Mouse (Mus musculus) embryonic fibroblast, embryonic 13.5 days (primary cell): ENCODE data around the gene Atp6v1g1. TPM values are rescaled to one million over a fixed set of nuclear protein-coding genes. Genes with fewer than 3 reads are reported as not detected.

Source experiments
- H3K27ac ChIP-seq: 2 replicates; pipeline ENCODE4 v1.5.1; 2012; ENCODE audit warnings: low read length, control low read depth, inconsistent platforms; ENCODE audit not compliant: insufficient read depth
- H3K4me1 ChIP-seq: 2 replicates; pipeline ENCODE4 v1.6.1; 2011; ENCODE audit warnings: low read length; ENCODE audit not compliant: control insufficient read depth, insufficient read depth
- H3K4me3 ChIP-seq: 2 replicates; pipeline ENCODE4 v1.5.1; 2011; ENCODE audit warnings: mild to moderate bottlenecking, control low read depth, low read length; ENCODE audit not compliant: insufficient read depth
- CTCF ChIP-seq: IDR thresholded peaks from 2 replicates; pipeline ENCODE4 v1.5.1; 2011; ENCODE audit warnings: mild to moderate bottlenecking, control low read depth, low read length, moderate library complexity, borderline replicate concordance; ENCODE audit not compliant: insufficient read depth
- POLR2A ChIP-seq: IDR thresholded peaks from 2 replicates; pipeline ENCODE4 v1.6.1; 2011; ENCODE audit warnings: low read depth, mild to moderate bottlenecking, control low read depth, low read length, moderate library complexity
- polyA plus RNA-seq: library from polyadenylated mRNA; stranded (reverse); fragments of >200 nt; gene quantifications from 2 replicates; pipeline ENCODE4 v1.2.4, GENCODE M21; 2011; ENCODE audit warnings: low read depth; ENCODE audit not compliant: missing spikeins, insufficient read length

Gene Atp6v1g1
- polyA plus RNA-seq, 1 experiment = 213 TPM

DNA sequence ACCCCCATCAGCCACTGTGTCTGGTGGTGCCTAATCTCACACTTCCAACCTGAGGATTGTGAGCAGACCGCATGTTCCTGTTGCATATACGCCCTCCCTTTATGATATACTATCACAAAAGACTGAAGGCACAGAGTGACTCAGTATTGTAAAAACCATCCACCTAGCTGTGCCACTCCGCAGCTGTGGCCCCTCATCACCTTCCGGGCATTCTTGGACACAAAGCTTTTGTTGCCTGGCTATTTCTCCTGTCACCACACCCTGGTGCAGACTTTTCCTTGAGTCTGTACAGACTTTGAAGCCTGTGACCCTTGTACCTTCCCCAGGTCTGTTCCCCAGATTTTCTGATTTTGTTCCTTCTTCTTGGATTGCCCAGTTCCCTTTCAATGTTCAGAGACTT, 51.4 kb downstream of the Atp6v1g1 start:
- Histone ChIP-seq H3K27ac (no peak overlapping the region), H3K4me3 (no peak overlapping the region), H3K4me1 (no peaks in the 10 kb centered on the region)
- TF ChIP-seq CTCF (no peak), POLR2A (no peak)

Other genes with a start within 250 kb of the Atp6v1g1 start
- gene Orm1, start 200.2 kb upstream of the Atp6v1g1 start, polyA plus RNA-seq = not detected in 2 replicates
- gene Orm3, start 188.6 kb upstream of the Atp6v1g1 start, polyA plus RNA-seq = not detected in 2 replicates
- not detected in 2 replicates for gene Orm2, start 182.3 kb upstream of the Atp6v1g1 start, polyA plus RNA-seq
- 4.0 and 6.7 TPM in 2 replicates for gene Akna, start 141.4 kb upstream of the Atp6v1g1 start, polyA plus RNA-seq
- gene Whrn, start 48.8 kb upstream of the Atp6v1g1 start, polyA plus RNA-seq = 6.1 and 7.5 TPM in 2 replicates
- gene Tmem268, start 14.0 kb downstream of the Atp6v1g1 start, polyA plus RNA-seq = 4.8 and 5.2 TPM in 2 replicates
- gene Gm11213, start 60.5 kb downstream of the Atp6v1g1 start, polyA plus RNA-seq = not detected in 2 replicates
- not detected in 2 replicates for gene Tex48, start 77.7 kb downstream of the Atp6v1g1 start, polyA plus RNA-seq
- not detected in 2 replicates for gene Gm11214, start 118.6 kb downstream of the Atp6v1g1 start, polyA plus RNA-seq
- gene Tnfsf15, start 200.3 kb downstream of the Atp6v1g1 start, polyA plus RNA-seq = 2.5 and 3.3 TPM in 2 replicates